20 mouse cellular contexts compared by ENCODE assay signal in the genomic region with DNA sequence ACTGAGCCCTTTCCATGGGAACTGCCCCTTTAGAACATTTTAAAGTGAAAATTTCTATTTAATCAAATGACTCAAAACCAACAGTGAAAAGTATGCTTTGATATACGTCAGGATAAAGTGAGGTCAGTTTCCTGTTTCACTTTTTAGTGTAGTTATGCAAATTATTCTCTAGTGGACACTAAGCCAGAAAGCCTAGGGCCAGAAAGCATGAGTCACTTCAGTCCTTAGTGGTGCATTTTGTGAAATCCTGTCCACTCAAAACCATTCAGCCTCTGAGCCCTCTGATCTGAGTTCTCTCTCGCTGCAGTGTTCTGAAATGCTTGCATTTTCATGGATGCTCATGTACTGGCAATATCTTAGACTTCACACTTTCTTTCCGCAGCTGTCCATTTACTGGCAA.
A peak's percentile ranks its signal among the peaks of the same experiment; 100 is the strongest.
DNase-seq lines count a peak whose midpoint lies in the region; ATAC-seq and TF ChIP-seq lines count a peak whose summit lies in the region.
"Had no signal": no experiment of that assay in that cellular context is flagged by ENCODE, and none has a peak within 500 bp of the region (broad histone marks: within the 10 kb centered on the region; RNA-seq: fewer than 3 reads in every experiment).

No protein-coding gene starts in this region.

- H3K4me1 ChIP-seq in lung, postnatal 0 days (ENCODE audit: insufficient read depth, low read depth, low read length) = no peaks in the 10 kb centered on the region
- no peaks in the 10 kb centered on the region; the same call in 1 of the 2 replicates for H3K4me1 ChIP-seq in stomach, postnatal 0 days (replicated peaks; ENCODE audit: control insufficient read depth, insufficient read depth)
- H3K4me1 ChIP-seq: embryonic facial prominence, embryonic 12.5 days; hindbrain, embryonic 13.5 days; limb, embryonic 13.5 days; midbrain, embryonic 13.5 days had no signal

- no peaks in the 10 kb centered on the region for H3K9me3 ChIP-seq in lung, postnatal 0 days (ENCODE audit: low read length)
- no peaks in the 10 kb centered on the region for H3K9me3 ChIP-seq in stomach, postnatal 0 days (ENCODE audit: control insufficient read depth, low read length)
- H3K9me3 ChIP-seq: embryonic facial prominence, embryonic 12.5 days; forebrain, embryonic 10.5 days; hindbrain, embryonic 13.5 days; limb, embryonic 13.5 days; midbrain, embryonic 13.5 days had no signal

- 44% methylated on average over 3 of the region's 3 CpGs for WGBS in lung, postnatal 0 days
- 56% methylated on average over 3 of the region's 3 CpGs for WGBS in stomach, postnatal 0 days

- DNase-seq in adrenal gland, postnatal 10 days = peak; percentile 3
- no peak for DNase-seq in adrenal gland, adult 2 months
- peak; percentile 24 for DNase-seq in urinary bladder, postnatal 14 days (ENCODE audit: low spot score)
- DNase-seq in urinary bladder, postnatal 4 days (ENCODE audit: low spot score in 2 of 2) = no peak
- DNase-seq in lung, postnatal 0 days (ENCODE audit: low spot score) = peak; percentile 90
- DNase-seq in stomach, postnatal 0 days (ENCODE audit: low spot score) = no peak
- no peak for DNase-seq in left cerebral cortex, postnatal 4 days
- DNase-seq: adrenal gland, postnatal 14 days; cerebellum, postnatal 10 days; gastrocnemius, postnatal 10 days; right cerebral cortex, postnatal 14 days; spleen, adult 18-20 months; thymus, adult 18-20 months had no signal

- no peaks in the 10 kb centered on the region for H3K27me3 ChIP-seq in lung, postnatal 0 days (replicated peaks; ENCODE audit: insufficient read depth, low read length)
- H3K27me3 ChIP-seq in stomach, postnatal 0 days (ENCODE audit: control insufficient read depth, insufficient read depth, low read length) = no peaks in the 10 kb centered on the region
- H3K27me3 ChIP-seq: embryonic facial prominence, embryonic 12.5 days; hindbrain, embryonic 13.5 days; limb, embryonic 13.5 days; midbrain, embryonic 13.5 days had no signal

- no peak overlapping the region for H3K27ac ChIP-seq in lung, postnatal 0 days (ENCODE audit: low read length)
- no peak overlapping the region for H3K27ac ChIP-seq in stomach, postnatal 0 days (replicated peaks)
- H3K27ac ChIP-seq: embryonic facial prominence, embryonic 12.5 days; forebrain, embryonic 10.5 days; hindbrain, embryonic 13.5 days; limb, embryonic 13.5 days; liver, embryonic 14.5 days; midbrain, embryonic 13.5 days had no signal

- no peaks in the 10 kb centered on the region for H3K36me3 ChIP-seq in lung, postnatal 0 days (ENCODE audit: insufficient read depth, low read length)
- H3K36me3 ChIP-seq in stomach, postnatal 0 days (ENCODE audit: control insufficient read depth, insufficient read depth, low read length) = no peaks in the 10 kb centered on the region
- H3K36me3 ChIP-seq: embryonic facial prominence, embryonic 12.5 days; forebrain, embryonic 10.5 days; hindbrain, embryonic 13.5 days; limb, embryonic 13.5 days; midbrain, embryonic 13.5 days had no signal

- no peak overlapping the region for H3K4me2 ChIP-seq in lung, postnatal 0 days (replicated peaks; ENCODE audit: low read depth, low read length)
- no peak overlapping the region for H3K4me2 ChIP-seq in stomach, postnatal 0 days (replicated peaks; ENCODE audit: low read depth)
- H3K4me2 ChIP-seq: embryonic facial prominence, embryonic 12.5 days; hindbrain, embryonic 13.5 days; limb, embryonic 13.5 days; midbrain, embryonic 13.5 days had no signal

- H3K9ac ChIP-seq in lung, postnatal 0 days (replicated peaks; ENCODE audit: low read depth) = no peak overlapping the region
- H3K9ac ChIP-seq in stomach, postnatal 0 days (ENCODE audit: low read length) = no peak overlapping the region
- H3K9ac ChIP-seq: embryonic facial prominence, embryonic 12.5 days; hindbrain, embryonic 13.5 days; limb, embryonic 13.5 days; liver, embryonic 14.5 days; midbrain, embryonic 13.5 days had no signal

- TF ChIP-seq CTCF in lung, postnatal 0 days (IDR thresholded peaks at IDR 0.05) = no peak
- TF ChIP-seq CTCF in stomach, postnatal 0 days (IDR thresholded peaks at IDR 0.05; ENCODE audit: low read depth) = no peak

- peak; percentile 92 for ATAC-seq in lung, postnatal 0 days
- ATAC-seq in stomach, postnatal 0 days (ENCODE audit: low FRiP score, low TSS enrichment) = peak; percentile 78
- no peak for ATAC-seq in inflammation-experienced regulatory T-cells, adult 6 months
- ATAC-seq: midbrain, embryonic 13.5 days had no signal

- TF ChIP-seq EP300 in lung, postnatal 0 days (IDR thresholded peaks at IDR 0.05) = peak; percentile 58; the same call in 1 of the 2 replicates
- no peak for TF ChIP-seq EP300 in stomach, postnatal 0 days (optimal IDR thresholded peaks at IDR 0.05)

- H3K4me3 ChIP-seq in lung, postnatal 0 days (ENCODE audit: low read depth, low read length) = no peak overlapping the region
- H3K4me3 ChIP-seq in stomach, postnatal 0 days (ENCODE audit: low read depth, low read length) = no peak overlapping the region
- H3K4me3 ChIP-seq: embryonic facial prominence, embryonic 12.5 days; forebrain, embryonic 10.5 days; hindbrain, embryonic 13.5 days; limb, embryonic 13.5 days; midbrain, embryonic 13.5 days had no signal

- intact Hi-C loops in left cerebral cortex, postnatal 4 days (cut with DNase I) = no loop called here

Comparison
In these comparisons a context has a peak if more than half of its experiments do, and no peak if none do; other contexts are left out.
1. DNase-seq: peak in adrenal gland, postnatal 10 days (single experiment), urinary bladder, postnatal 14 days (single experiment) and lung, postnatal 0 days (single experiment); none in adrenal gland, adult 2 months (single experiment), urinary bladder, postnatal 4 days (0 of 2), stomach, postnatal 0 days (single experiment) and left cerebral cortex, postnatal 4 days (single experiment).